Mouse (Mus musculus): ENCODE results near the gene Phb2.

DNA sequence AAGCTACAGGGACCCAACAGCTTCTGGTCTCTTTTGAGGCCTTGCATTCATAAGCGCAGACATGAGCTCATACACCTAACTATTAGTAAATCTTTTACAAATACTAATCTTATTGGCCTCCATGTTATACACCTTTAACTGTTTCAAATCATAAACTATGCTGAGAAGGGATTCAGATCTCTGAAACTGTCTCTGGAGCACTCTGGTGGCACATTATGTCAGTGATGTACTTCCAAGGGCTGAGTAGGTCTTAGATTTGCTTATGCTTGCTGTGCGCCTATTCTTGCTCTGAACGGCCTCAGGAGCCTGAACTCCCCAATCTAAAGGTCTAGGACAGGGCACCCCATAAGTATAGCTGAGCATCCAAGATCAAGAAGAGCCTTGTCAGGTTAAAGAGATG, 29.7 kb downstream of the Phb2 start:
- TF ChIP-seq CTCF (IDR thresholded peaks at IDR 0.05; ENCODE audit: borderline replicate concordance, extremely low read depth, insufficient read depth, insufficient read length) (no peak), POLR2A (IDR thresholded peaks at IDR 0.05; ENCODE audit: borderline replicate concordance, extremely low read depth, insufficient read depth, insufficient read length, poor library complexity, severe bottlenecking) (no peak)
